Mouse (Mus musculus) neural tube, embryonic 11.5 days (tissue): ENCODE measurements around the gene Mindy4. TPM values are rescaled to one million over a fixed set of nuclear protein-coding genes. Genes with fewer than 3 reads are reported as not detected.

Experiments used
- ATAC-seq: fragments of 200-750 bp; cut with Nextera tagmentation; 2 replicates; pipeline ENCODE4 v1.8.0; 2017; ENCODE audit warnings: moderate number of reproducible peaks, mild to moderate bottlenecking, moderate TSS enrichment, moderate library complexity; ENCODE audit not compliant: insufficient read depth, low FRiP score, low TSS enrichment
- DNase-seq: peaks from one replicate; pipeline ENCODE4 v3.0.0-alpha.2; 2015; ENCODE audit warnings: low spot score
- H3K27ac ChIP-seq: fragments of 300-500 bp; sonication (generic); 2 replicates; pipeline ENCODE4 v1.5.1; 2014; ENCODE audit warnings: low read depth, mild to moderate bottlenecking, low read length
- H3K27me3 ChIP-seq: fragments of 300-500 bp; sonication (generic); 2 replicates; pipeline ENCODE4 v1.6.1; 2014; ENCODE audit warnings: mild to moderate bottlenecking, low read length, mixed read lengths; ENCODE audit not compliant: control insufficient read depth, insufficient read depth
- H3K36me3 ChIP-seq: fragments of 300-500 bp; sonication (generic); 2 replicates; pipeline ENCODE4 v1.6.1; 2014; ENCODE audit warnings: mild to moderate bottlenecking, low read length, moderate library complexity, mixed read lengths; ENCODE audit not compliant: control insufficient read depth, insufficient read depth
- H3K4me1 ChIP-seq: fragments of 300-500 bp; sonication (generic); 2 replicates; pipeline ENCODE4 v1.6.1; 2014; ENCODE audit warnings: low read length, mixed read lengths; ENCODE audit not compliant: control insufficient read depth, insufficient read depth
- H3K4me2 ChIP-seq: fragments of 300-500 bp; sonication (generic); 2 replicates; pipeline ENCODE4 v1.6.1; 2014; ENCODE audit warnings: low read depth, mild to moderate bottlenecking, moderate library complexity
- H3K4me3 ChIP-seq: fragments of 300-500 bp; sonication (generic); 2 replicates; pipeline ENCODE4 v1.5.1; 2014; ENCODE audit warnings: low read depth, low read length
- H3K9ac ChIP-seq: fragments of 300-500 bp; sonication (generic); 2 replicates; pipeline ENCODE4 v1.6.1; 2014; ENCODE audit warnings: mild to moderate bottlenecking, low read length
- H3K9me3 ChIP-seq: fragments of 300-500 bp; sonication (generic); 2 replicates; pipeline ENCODE4 v1.6.1; 2016; ENCODE audit warnings: low read length; ENCODE audit not compliant: control insufficient read depth
- WGBS: fragments of 180-500 bp; shearing (Covaris S2); extraction: QIAGEN DNeasy Blood & Tissue Kit; methylation state at CpG from one replicate; pipeline ENCODE4 v1.1.7; 2014; 5-methylcytosine and 5-hydroxymethylcytosine counted together
- polyA plus RNA-seq: library from polyadenylated mRNA; unstranded; fragments of >200 nt; fragmentation: Nextera tagmentation; extraction: Ambion mirVana; gene quantifications from 2 replicates; pipeline ENCODE4 v1.2.1, GENCODE M21; 2014

Mindy4 gene
- polyA plus RNA-seq, 1 experiment from 2014 or later = 14.4 TPM

DNA sequence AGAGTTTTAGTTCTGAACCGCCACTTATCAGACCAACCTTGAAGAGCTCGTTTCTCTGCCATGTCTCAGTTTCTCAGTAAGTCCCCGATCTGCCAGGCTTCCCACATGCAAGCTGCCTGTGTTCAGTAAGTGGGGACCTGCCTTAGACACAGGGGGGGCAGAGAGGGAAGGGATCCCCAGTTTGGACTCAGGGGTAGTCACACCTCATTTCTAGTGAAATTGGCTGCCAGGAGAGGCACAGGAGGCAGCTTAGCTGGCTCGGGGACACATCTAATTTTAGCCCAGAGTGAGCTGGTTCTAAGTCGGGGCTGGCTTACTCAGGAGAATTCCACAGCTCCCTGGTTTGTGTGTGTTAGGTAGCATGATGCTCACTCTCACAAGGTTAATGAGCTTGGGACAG is 38.3 kb downstream of the Mindy4 start:
- Histone ChIP-seq H3K27me3 (no peaks in the 10 kb centered on the region), H3K4me3 (no peak overlapping the region), H3K36me3 (no peaks in the 10 kb centered on the region), H3K9me3 (no peaks in the 10 kb centered on the region), H3K27ac (no peak overlapping the region), H3K4me1 (no peaks in the 10 kb centered on the region), H3K4me2 (no peak overlapping the region), H3K9ac (no peak overlapping the region)
- no peak for DNase-seq
- 83% methylated on average over 5 of the region's 5 CpGs for WGBS
- no peak for ATAC-seq

- Histone ChIP-seq H3K4me2 (no peak overlapping the region), H3K36me3 (no peaks in the 10 kb centered on the region), H3K4me3 (no peak overlapping the region), H3K4me1 (no peaks in the 10 kb centered on the region), H3K9me3 (no peaks in the 10 kb centered on the region), H3K27me3 (no peaks in the 10 kb centered on the region), H3K9ac (no peak overlapping the region), H3K27ac (no peak overlapping the region)
- DNase-seq (no peak), ATAC-seq (no peak)
- WGBS = 89% methylated on average over 8 of the region's 8 CpGs
Observed at GRCm38 (mm10) chr6:55245680-55246079, 42.5 kb downstream of the Mindy4 start.

DNA sequence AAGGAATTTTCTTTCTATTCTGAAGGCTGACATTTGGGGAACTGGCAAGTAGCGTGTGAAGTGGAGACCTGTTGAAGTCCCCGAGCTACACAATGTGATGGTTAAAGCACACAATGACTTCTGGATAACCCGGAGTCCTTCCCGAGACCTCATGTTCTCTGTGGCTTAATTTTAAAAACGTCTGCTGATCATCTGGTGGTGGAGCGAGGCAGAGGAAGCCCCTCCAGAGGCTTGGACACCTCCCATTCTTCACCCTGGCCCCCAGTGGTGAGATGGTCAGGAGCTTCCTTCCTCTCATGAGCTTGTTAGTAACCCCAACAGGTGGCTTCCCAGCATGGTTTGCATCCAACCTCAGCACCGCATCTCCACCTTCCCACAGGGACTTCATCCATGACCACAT is 43.3 kb downstream of the Mindy4 start:
- DNase-seq = no peak
- no peak overlapping the region for H3K4me3 ChIP-seq
- no peak for ATAC-seq
- no peaks in the 10 kb centered on the region for H3K4me1 ChIP-seq
- WGBS = 86% methylated on average over 7 of the region's 7 CpGs
- H3K9ac ChIP-seq = no peak overlapping the region
- H3K27ac ChIP-seq = no peak overlapping the region
- no peaks in the 10 kb centered on the region for H3K36me3 ChIP-seq
- no peaks in the 10 kb centered on the region for H3K27me3 ChIP-seq
- H3K9me3 ChIP-seq = no peaks in the 10 kb centered on the region
- no peak overlapping the region for H3K4me2 ChIP-seq

GRCm38 (mm10) chr6:55246911-55247438 is 43.8 kb downstream of the Mindy4 start:
- Histone ChIP-seq H3K9me3 (no peaks in the 10 kb centered on the region), H3K27ac (no peak overlapping the region), H3K36me3 (no peaks in the 10 kb centered on the region), H3K9ac (no peak overlapping the region), H3K4me2 (no peak overlapping the region), H3K27me3 (no peaks in the 10 kb centered on the region), H3K4me3 (no peak overlapping the region), H3K4me1 (no peaks in the 10 kb centered on the region)
- DNase-seq (no peak), ATAC-seq (no peak)
- 84% methylated on average over 12 of the region's 12 CpGs for WGBS

GRCm38 (mm10) chr6:55249263-55249662 is 46.1 kb downstream of the Mindy4 start:
- no peak for ATAC-seq
- WGBS = 90% methylated on average over 9 of the region's 9 CpGs
- no peaks in the 10 kb centered on the region for H3K27me3 ChIP-seq
- H3K9ac ChIP-seq = no peak overlapping the region
- H3K9me3 ChIP-seq = no peaks in the 10 kb centered on the region
- DNase-seq = no peak
- H3K4me2 ChIP-seq = no peak overlapping the region
- H3K36me3 ChIP-seq = no peaks in the 10 kb centered on the region
- no peak overlapping the region for H3K4me3 ChIP-seq
- no peaks in the 10 kb centered on the region for H3K4me1 ChIP-seq
- no peak overlapping the region for H3K27ac ChIP-seq

- Histone ChIP-seq H3K4me2 (no peak overlapping the region), H3K9me3 (no peaks in the 10 kb centered on the region), H3K27ac (no peak overlapping the region), H3K4me3 (no peak overlapping the region), H3K36me3 (no peaks in the 10 kb centered on the region), H3K27me3 (no peaks in the 10 kb centered on the region), H3K4me1 (no peaks in the 10 kb centered on the region), H3K9ac (no peak overlapping the region)
- ATAC-seq = no peak
- DNase-seq = no peak
- WGBS = 79% methylated on average over 11 of the region's 11 CpGs
Observed at GRCm38 (mm10) chr6:55250809-55251208, 47.6 kb downstream of the Mindy4 start.

GRCm38 (mm10) chr6:55251596-55251995 is 48.4 kb downstream of the Mindy4 start:
- no peaks in the 10 kb centered on the region for H3K9me3 ChIP-seq
- no peak overlapping the region for H3K27ac ChIP-seq
- 70% methylated on average over 7 of the region's 7 CpGs for WGBS
- ATAC-seq = no peak
- no peaks in the 10 kb centered on the region for H3K27me3 ChIP-seq
- no peak overlapping the region for H3K4me2 ChIP-seq
- H3K36me3 ChIP-seq = no peaks in the 10 kb centered on the region
- H3K4me1 ChIP-seq = no peaks in the 10 kb centered on the region
- no peak for DNase-seq
- no peak overlapping the region for H3K4me3 ChIP-seq
- H3K9ac ChIP-seq = no peak overlapping the region

DNA sequence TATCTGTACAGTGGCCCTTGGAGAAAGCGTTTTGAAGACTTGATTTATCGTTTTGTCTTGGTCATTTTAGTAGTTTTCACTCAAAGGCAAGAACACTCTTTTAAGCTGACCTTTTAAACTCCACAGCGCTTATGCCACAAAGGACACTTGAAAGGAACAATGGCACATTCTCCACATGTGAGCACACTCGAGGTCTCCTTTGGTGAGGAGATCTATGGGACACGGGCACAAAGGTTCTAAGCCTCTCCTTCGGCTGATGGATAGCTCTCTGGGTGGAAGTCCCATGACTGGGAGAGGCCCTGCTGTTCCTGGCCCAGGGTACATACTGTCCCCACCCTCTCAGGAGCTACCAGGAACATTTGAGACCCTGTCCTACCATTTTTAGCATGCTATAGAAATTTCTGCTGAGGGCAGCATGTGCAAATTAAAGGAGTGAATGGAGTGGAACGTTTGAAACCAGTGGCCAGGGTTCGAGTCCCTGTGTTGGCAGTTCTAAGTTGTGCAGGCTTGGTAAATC is 49.6 kb downstream of the Mindy4 start:
- 58% methylated on average over 8 of the region's 8 CpGs for WGBS
- no peaks in the 10 kb centered on the region for H3K36me3 ChIP-seq

DNA sequence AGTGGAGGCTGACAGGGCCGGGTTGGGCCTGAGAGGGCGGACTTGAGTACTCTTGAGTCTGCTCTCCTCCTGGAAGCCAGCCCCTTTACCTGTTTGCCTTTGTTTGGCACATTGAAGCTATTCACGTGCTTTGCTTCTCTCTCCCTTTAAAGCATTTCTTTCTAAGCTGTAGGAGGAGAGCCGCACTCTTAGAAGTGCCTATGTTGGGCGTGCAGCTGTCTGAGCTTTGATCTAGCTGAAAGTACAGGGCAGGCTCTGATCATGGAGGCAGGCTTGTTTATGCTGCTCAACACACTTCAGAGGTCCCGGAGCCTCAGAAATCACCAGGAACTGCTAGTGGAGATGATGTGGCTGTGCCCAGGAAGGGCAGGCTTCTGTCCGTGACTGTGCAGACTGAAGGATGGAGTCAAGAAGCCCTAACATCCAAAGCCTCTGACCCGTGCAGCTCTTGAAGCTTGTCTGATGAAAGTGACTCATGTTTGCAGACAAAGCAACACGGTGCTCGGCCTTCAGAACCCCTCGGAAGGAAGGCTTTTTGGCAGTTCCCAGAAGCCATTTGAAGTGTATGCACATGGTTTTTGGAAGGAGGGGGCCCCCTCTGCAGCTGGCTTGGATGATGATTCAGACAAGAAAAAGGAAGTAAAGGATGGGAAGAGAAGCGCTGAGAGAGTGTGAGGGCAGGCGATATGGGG is 53.5 kb downstream of the Mindy4 start:
- no peaks in the 10 kb centered on the region for H3K9me3 ChIP-seq
- H3K9ac ChIP-seq = no peak overlapping the region
- H3K27me3 ChIP-seq = no peaks in the 10 kb centered on the region
- ATAC-seq (no peak), DNase-seq (no peak)
- no peak overlapping the region for H3K27ac ChIP-seq
- no peak overlapping the region for H3K4me2 ChIP-seq
- no peaks in the 10 kb centered on the region for H3K36me3 ChIP-seq
- 77% methylated on average over 13 of the region's 13 CpGs for WGBS
- H3K4me1 ChIP-seq = no peaks in the 10 kb centered on the region
- H3K4me3 ChIP-seq = no peak overlapping the region

More for the DNA sequence above, 49.6 kb downstream of the Mindy4 start:
- Histone ChIP-seq H3K9me3 (no peaks in the 10 kb centered on the region), H3K4me1 (no peaks in the 10 kb centered on the region), H3K4me2 (no peak overlapping the region), H3K27ac (no peak overlapping the region), H3K4me3 (no peak overlapping the region), H3K9ac (no peak overlapping the region), H3K27me3 (no peaks in the 10 kb centered on the region)
- no peak for ATAC-seq
- DNase-seq = no peak
